Mouse (Mus musculus): ENCODE results near the gene Tfpi.

Gene Tfpi

GRCm38 (mm10) chr2:84388023-84388416, 88.6 kb downstream of the Tfpi start:
- peak; percentile 12 for DNase-seq

- DNase-seq = peak; percentile 25
Measured at GRCm38 (mm10) chr2:84387394-84388022, 89.1 kb downstream of the Tfpi start.

DNA sequence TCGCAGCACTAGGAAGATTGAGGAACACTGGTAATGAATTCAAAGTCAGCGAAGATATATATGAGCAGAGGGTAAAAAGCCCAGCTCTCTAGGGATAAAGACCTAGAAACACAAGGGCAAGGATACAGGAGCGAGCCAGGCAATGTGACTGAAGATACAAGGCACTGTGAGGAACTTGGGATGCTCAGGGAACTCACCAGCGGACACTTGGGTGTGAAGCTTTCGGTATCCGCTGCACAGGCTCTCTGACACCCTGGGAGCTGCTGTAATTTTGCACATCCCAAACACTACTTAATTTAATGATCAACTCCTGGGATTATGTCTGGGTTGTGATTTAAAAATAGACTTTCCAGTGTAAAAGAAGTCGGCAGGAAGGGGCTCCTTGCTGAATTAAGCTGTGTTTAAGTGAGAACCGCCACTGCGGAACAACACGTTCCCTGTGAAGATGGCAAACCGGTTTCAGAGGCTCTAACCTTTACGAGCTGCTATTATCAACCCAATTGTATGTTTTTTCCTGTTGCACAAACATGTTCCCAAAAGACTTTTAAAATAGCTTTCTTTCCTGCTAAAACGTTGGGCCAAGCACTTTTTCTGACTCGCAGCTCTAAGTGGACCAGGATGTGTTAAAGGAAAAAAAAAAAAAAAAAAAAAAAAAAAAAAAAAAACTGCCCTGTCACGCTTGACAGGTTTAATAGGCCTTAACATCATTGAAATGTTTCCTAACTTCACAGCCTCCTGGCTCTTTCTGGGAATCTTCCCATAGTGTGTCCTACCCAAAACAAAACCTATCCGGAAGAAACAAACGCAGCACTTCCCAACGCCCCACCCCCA, 89.8 kb downstream of the Tfpi start:
- peak; percentile 48 for DNase-seq

DNA sequence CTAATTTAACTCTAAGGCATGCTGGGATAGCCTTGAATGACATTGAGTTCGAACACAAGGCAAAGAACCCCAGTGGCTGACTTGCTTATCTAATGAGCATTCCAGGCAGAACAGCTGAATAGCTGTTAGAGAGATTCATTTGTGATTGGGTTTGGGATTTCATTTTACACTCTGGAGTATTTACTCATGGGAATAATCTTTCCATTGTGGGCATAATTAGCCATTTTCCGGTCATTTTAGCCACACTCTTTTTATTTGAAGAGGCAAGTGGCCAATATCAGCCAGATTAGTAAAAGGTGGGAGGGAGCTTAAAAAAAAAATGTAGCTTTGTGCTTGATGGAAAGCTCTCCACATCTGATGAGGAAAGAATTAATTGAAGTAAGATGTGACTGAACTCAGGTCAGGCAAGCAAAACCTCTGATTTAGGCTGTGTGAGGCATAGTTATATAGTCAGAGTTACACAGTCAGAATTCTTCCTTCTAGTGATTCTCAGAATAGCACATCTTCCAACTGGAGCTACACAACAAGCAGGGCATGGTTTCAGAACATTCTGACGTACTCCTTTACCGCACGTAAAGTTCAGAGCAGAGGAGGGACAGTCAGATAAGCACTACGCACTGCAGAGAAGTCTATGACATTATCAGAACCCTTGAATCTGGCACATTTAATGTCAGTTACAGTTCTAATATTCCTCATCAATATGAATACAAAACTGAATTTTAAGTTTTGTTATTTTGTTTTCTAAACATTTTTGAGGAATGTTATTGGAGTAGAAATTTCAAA, 91.5 kb downstream of the Tfpi start:
- DNase-seq = no peak

- no peak for DNase-seq
Measured at GRCm38 (mm10) chr2:84383828-84384227, 92.7 kb downstream of the Tfpi start.
